Mouse (Mus musculus) megakaryocyte, embryonic 14.5 days (primary cell): ENCODE results near the gene Antxr1.

Experiments used
- FLI1 ChIP-seq: IDR thresholded peaks from 2 replicates; pipeline ENCODE4 v1.6.1; 2012; ENCODE audit warnings: low read length, inconsistent platforms, mixed read lengths
- GATA1 ChIP-seq: IDR thresholded peaks from 3 replicates; pipeline ENCODE4 v1.6.1; 2012; ENCODE audit warnings: mixed read lengths, low read length, inconsistent platforms, borderline replicate concordance

DNA sequence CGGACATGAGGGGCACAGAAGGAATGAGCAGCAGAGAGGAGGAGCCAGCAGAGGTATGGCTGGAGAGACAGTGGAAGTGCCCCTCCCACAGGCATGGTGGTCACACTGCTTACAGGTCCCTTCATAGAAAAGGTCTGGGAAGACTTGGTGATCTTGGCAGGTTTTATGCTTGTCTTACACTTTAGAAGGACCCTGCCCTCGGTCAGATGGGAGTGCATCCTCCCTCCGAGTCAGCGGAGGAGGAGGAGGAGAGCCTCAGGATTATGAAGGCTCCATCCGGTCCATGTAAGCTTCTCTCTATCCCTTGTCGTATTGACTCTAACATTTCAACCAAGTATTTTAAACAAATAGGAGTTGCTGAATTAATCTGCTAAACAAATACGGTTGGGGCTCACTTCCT is 65.7 kb downstream of the Antxr1 start:
- TF ChIP-seq GATA1 (no peak), FLI1 (no peak)
